Mouse (Mus musculus) midbrain, embryonic 15.5 days (tissue): Measurements from ENCODE around the gene Ppp2r2c. TPM values are rescaled to one million over a fixed set of nuclear protein-coding genes. Genes with fewer than 3 reads are reported as not detected.
"Not testable (repeated sequence)": the region's sequence is repeated elsewhere in the genome, so short reads cannot be mapped to it uniquely, and the experiment has no call there.

Experiments
- ATAC-seq: fragments of 200-750 bp; cut with Nextera tagmentation; replicated peaks from 2 replicates; pipeline ENCODE4 v1.8.0; 2017; ENCODE audit warnings: moderate TSS enrichment
- H3K27ac ChIP-seq: fragments of 300-500 bp; sonication (generic); 2 replicates; pipeline ENCODE4 v1.5.1; 2015; ENCODE audit warnings: mild to moderate bottlenecking, inconsistent platforms
- H3K27me3 ChIP-seq: fragments of 300-500 bp; sonication (generic); replicated peaks from 2 replicates; pipeline ENCODE4 v1.6.1; 2015; ENCODE audit warnings: inconsistent platforms
- H3K36me3 ChIP-seq: fragments of 300-500 bp; sonication (generic); replicated peaks from 2 replicates; pipeline ENCODE4 v1.6.1; 2015; ENCODE audit warnings: inconsistent platforms
- H3K4me1 ChIP-seq: fragments of 300-500 bp; sonication (generic); 2 replicates; pipeline ENCODE4 v1.6.1; 2015; ENCODE audit warnings: inconsistent platforms
- H3K4me2 ChIP-seq: fragments of 300-500 bp; sonication (generic); 2 replicates; pipeline ENCODE4 v1.6.1; 2015; ENCODE audit warnings: inconsistent platforms, mild to moderate bottlenecking, moderate library complexity
- H3K4me3 ChIP-seq: fragments of 300-500 bp; sonication (generic); 2 replicates; pipeline ENCODE4 v1.5.1; 2015; ENCODE audit warnings: mild to moderate bottlenecking, inconsistent platforms
- H3K9ac ChIP-seq: fragments of 300-500 bp; sonication (generic); 2 replicates; pipeline ENCODE4 v1.6.1; 2015; ENCODE audit warnings: mild to moderate bottlenecking, inconsistent platforms
- H3K9me3 ChIP-seq: fragments of 300-500 bp; sonication (generic); 2 replicates; pipeline ENCODE4 v1.6.1; 2016; ENCODE audit warnings: inconsistent platforms
- WGBS: fragments of 180-500 bp; shearing (Covaris S2); methylation state at CpG from one replicate; pipeline ENCODE4 v1.1.7; 2015; ENCODE audit warnings: mixed read lengths; 5-methylcytosine and 5-hydroxymethylcytosine counted together
- polyA plus RNA-seq: library from polyadenylated mRNA; unstranded; fragments of >200 nt; fragmentation: Nextera tagmentation; extraction: Ambion mirVana; gene quantifications from 2 replicates; pipeline ENCODE4 v1.2.1, GENCODE M21; 2015

Ppp2r2c gene
- polyA plus RNA-seq, 1 experiment from 2014 or later = 54.7 TPM

- no peak overlapping the region for H3K4me3 ChIP-seq
- no peak; the same call in 1 of the 2 replicates for ATAC-seq
- no peaks in the 10 kb centered on the region for H3K27me3 ChIP-seq
- no peaks in the 10 kb centered on the region for H3K36me3 ChIP-seq
- 34% methylated on average over 1 of the region's 1 CpGs for WGBS
- H3K9ac ChIP-seq = no peak overlapping the region
- H3K4me1 ChIP-seq = peaks cover 14% of the 10 kb centered on the region; the same call in 1 of the 2 replicates
- no peak overlapping the region for H3K4me2 ChIP-seq
- no peaks in the 10 kb centered on the region for H3K9me3 ChIP-seq
- no peak overlapping the region for H3K27ac ChIP-seq
These were observed 51.8 kb downstream of the Ppp2r2c start for GRCm38 (mm10) chr5:36920072-36920471.

GRCm38 (mm10) chr5:36921871-36922270 lies 53.6 kb downstream of the Ppp2r2c start:
- Histone ChIP-seq H3K4me2 (no peak overlapping the region), H3K9me3 (no peaks in the 10 kb centered on the region), H3K4me1 (peaks cover 14% of the 10 kb centered on the region; the same call in 1 of the 2 replicates), H3K9ac (no peak overlapping the region), H3K27me3 (no peaks in the 10 kb centered on the region), H3K27ac (no peak overlapping the region), H3K4me3 (no peak overlapping the region), H3K36me3 (no peaks in the 10 kb centered on the region)
- 80% methylated on average over 1 of the region's 1 CpGs for WGBS
- no peak for ATAC-seq

GRCm38 (mm10) chr5:36922811-36923210 lies 54.5 kb downstream of the Ppp2r2c start:
- Histone ChIP-seq H3K4me1 (peaks cover 14% of the 10 kb centered on the region; the same call in 1 of the 2 replicates), H3K4me3 (no peak overlapping the region), H3K27ac (no peak overlapping the region), H3K4me2 (no peak overlapping the region), H3K9ac (no peak overlapping the region), H3K9me3 (no peaks in the 10 kb centered on the region), H3K36me3 (no peaks in the 10 kb centered on the region), H3K27me3 (no peaks in the 10 kb centered on the region)
- ATAC-seq = no peak
- 78% methylated on average over 10 of the region's 10 CpGs for WGBS

- ATAC-seq = peak; percentile 28; the same call in 1 of the 2 replicates
- Histone ChIP-seq H3K9me3 (no peaks in the 10 kb centered on the region), H3K27ac (peak overlapping the region; percentile 43), H3K27me3 (no peaks in the 10 kb centered on the region), H3K4me3 (no peak overlapping the region), H3K4me2 (no peak overlapping the region), H3K36me3 (no peaks in the 10 kb centered on the region), H3K4me1 (peaks cover 8% of the 10 kb centered on the region; the same call in 1 of the 2 replicates), H3K9ac (no peak overlapping the region)
- WGBS = 50% methylated on average over 11 of the region's 11 CpGs
These were observed 55.8 kb downstream of the Ppp2r2c start for GRCm38 (mm10) chr5:36923826-36924700.

GRCm38 (mm10) chr5:36928701-36929100 lies 60.4 kb downstream of the Ppp2r2c start:
- no peak for ATAC-seq
- H3K9me3 ChIP-seq = no peaks in the 10 kb centered on the region
- no peaks in the 10 kb centered on the region for H3K27me3 ChIP-seq
- no peak overlapping the region for H3K4me3 ChIP-seq
- no peaks in the 10 kb centered on the region for H3K36me3 ChIP-seq
- no peak overlapping the region for H3K9ac ChIP-seq
- H3K27ac ChIP-seq = no peak overlapping the region
- no peak overlapping the region for H3K4me2 ChIP-seq
- peaks cover 6% of the 10 kb centered on the region; the same call in 1 of the 2 replicates for H3K4me1 ChIP-seq
- 50% methylated on average over 4 of the region's 4 CpGs for WGBS

GRCm38 (mm10) chr5:36929376-36929775 lies 61.1 kb downstream of the Ppp2r2c start:
- Histone ChIP-seq H3K9me3 (no peaks in the 10 kb centered on the region), H3K4me2 (no peak overlapping the region), H3K9ac (no peak overlapping the region), H3K27ac (no peak overlapping the region), H3K4me1 (no peaks in the 10 kb centered on the region; the same call in 1 of the 2 replicates), H3K4me3 (no peak overlapping the region), H3K27me3 (no peaks in the 10 kb centered on the region), H3K36me3 (no peaks in the 10 kb centered on the region)
- no peak for ATAC-seq
- 70% methylated on average over 3 of the region's 3 CpGs for WGBS

- 61% methylated on average over 7 of the region's 8 CpGs for WGBS
- H3K27me3 ChIP-seq = no peaks in the 10 kb centered on the region
- H3K9ac ChIP-seq = no peak overlapping the region
- H3K4me3 ChIP-seq = no peak overlapping the region
- H3K4me2 ChIP-seq = no peak overlapping the region
- no peaks in the 10 kb centered on the region for H3K9me3 ChIP-seq
- no peak overlapping the region for H3K27ac ChIP-seq
- H3K4me1 ChIP-seq = peaks cover 22% of the 10 kb centered on the region
- no peak for ATAC-seq
- H3K36me3 ChIP-seq = no peaks in the 10 kb centered on the region
These were observed 65.1 kb downstream of the Ppp2r2c start for GRCm38 (mm10) chr5:36933383-36933782.

- 48% methylated on average over 17 of the region's 17 CpGs for WGBS
- Histone ChIP-seq H3K4me3 (no peak overlapping the region), H3K27ac (peak overlapping the region; percentile 76), H3K4me2 (peak overlapping the region; percentile 9; the same call in 1 of the 2 replicates), H3K9ac (no peak overlapping the region), H3K4me1 (peaks cover 22% of the 10 kb centered on the region), H3K27me3 (no peaks in the 10 kb centered on the region), H3K9me3 (no peaks in the 10 kb centered on the region), H3K36me3 (no peaks in the 10 kb centered on the region)
- ATAC-seq = peak; percentile 88
These were observed 67.5 kb downstream of the Ppp2r2c start for GRCm38 (mm10) chr5:36935486-36936473.

- no peak overlapping the region for H3K4me3 ChIP-seq
- H3K4me2 ChIP-seq = no peak overlapping the region
- H3K27ac ChIP-seq = peak overlapping the region; percentile 76
- H3K4me1 ChIP-seq = peaks cover 22% of the 10 kb centered on the region
- H3K9me3 ChIP-seq = no peaks in the 10 kb centered on the region
- no peaks in the 10 kb centered on the region for H3K36me3 ChIP-seq
- H3K27me3 ChIP-seq = no peaks in the 10 kb centered on the region
- no peak overlapping the region for H3K9ac ChIP-seq
- no peak for ATAC-seq
- 87% methylated on average over 7 of the region's 7 CpGs for WGBS
These were observed 68.2 kb downstream of the Ppp2r2c start for GRCm38 (mm10) chr5:36936548-36936947.

GRCm38 (mm10) chr5:36938021-36938420 lies 69.7 kb downstream of the Ppp2r2c start:
- Histone ChIP-seq H3K36me3 (no peaks in the 10 kb centered on the region), H3K4me1 (peaks cover 22% of the 10 kb centered on the region), H3K9ac (no peak overlapping the region), H3K9me3 (no peaks in the 10 kb centered on the region), H3K27ac (no peak overlapping the region), H3K4me2 (no peak overlapping the region), H3K27me3 (no peaks in the 10 kb centered on the region), H3K4me3 (no peak overlapping the region)
- 93% methylated on average over 5 of the region's 5 CpGs for WGBS
- ATAC-seq = no peak

- H3K9ac ChIP-seq, H3K9me3 ChIP-seq, H3K27me3 ChIP-seq, H3K36me3 ChIP-seq, H3K4me2 ChIP-seq, H3K27ac ChIP-seq, ATAC-seq, H3K4me3 ChIP-seq: not testable (repeated sequence)
- H3K4me1 ChIP-seq = peaks cover 22% of the 10 kb centered on the region
- WGBS = 82% methylated on average over 2 of the region's 2 CpGs
These were observed 70.7 kb downstream of the Ppp2r2c start for GRCm38 (mm10) chr5:36938991-36939390.

GRCm38 (mm10) chr5:36942446-36942845 lies 74.1 kb downstream of the Ppp2r2c start:
- H3K27me3 ChIP-seq = no peaks in the 10 kb centered on the region
- H3K4me2 ChIP-seq = no peak overlapping the region
- no peaks in the 10 kb centered on the region for H3K36me3 ChIP-seq
- 87% methylated on average over 2 of the region's 2 CpGs for WGBS
- H3K4me3 ChIP-seq = no peak overlapping the region
- H3K27ac ChIP-seq = no peak overlapping the region
- peaks cover 18% of the 10 kb centered on the region for H3K4me1 ChIP-seq
- no peaks in the 10 kb centered on the region for H3K9me3 ChIP-seq
- no peak for ATAC-seq
- H3K9ac ChIP-seq = no peak overlapping the region
